Mouse (Mus musculus) bone marrow macrophage, adult 2 months (primary cell): ENCODE measurements around the gene Prkn. TPM values are rescaled to one million over a fixed set of nuclear protein-coding genes. Genes with fewer than 3 reads are reported as not detected.

ENCODE experiments used
- H3K27ac ChIP-seq: 2 replicates; pipeline ENCODE4 v1.5.1; 2012; ENCODE audit warnings: low read depth, low read length; ENCODE audit not compliant: insufficient read depth
- H3K4me1 ChIP-seq: 2 replicates; pipeline ENCODE4 v1.6.1; 2012; ENCODE audit warnings: low read length; ENCODE audit not compliant: control insufficient read depth, insufficient read depth
- H3K4me3 ChIP-seq: 2 replicates; pipeline ENCODE4 v1.5.1; 2012; ENCODE audit warnings: mild to moderate bottlenecking, low read length, moderate library complexity; ENCODE audit not compliant: insufficient read depth
- CTCF ChIP-seq: IDR thresholded peaks from 2 replicates; pipeline ENCODE4 v1.5.1; 2012; ENCODE audit warnings: low read depth, mild to moderate bottlenecking, low read length, moderate library complexity
- POLR2A ChIP-seq: IDR thresholded peaks from 2 replicates; pipeline ENCODE4 v1.6.1; 2012; ENCODE audit warnings: mild to moderate bottlenecking, low read depth, low read length, borderline replicate concordance
- polyA plus RNA-seq: library from polyadenylated mRNA; stranded (reverse); fragments of >200 nt; gene quantifications from 2 replicates; pipeline ENCODE4 v1.2.4, GENCODE M21; 2012; ENCODE audit not compliant: missing spikeins, insufficient read depth, insufficient read length

Prkn gene
- polyA plus RNA-seq, 1 experiment: 9.9 TPM

- Histone ChIP-seq H3K4me1 (no peaks in the 10 kb centered on the region), H3K27ac (no peak overlapping the region), H3K4me3 (no peak overlapping the region)
- TF ChIP-seq POLR2A (no peak), CTCF (no peak)
These were observed 996.9 kb downstream of the Prkn start for GRCm38 (mm10) chr17:11837121-11837520.

DNA sequence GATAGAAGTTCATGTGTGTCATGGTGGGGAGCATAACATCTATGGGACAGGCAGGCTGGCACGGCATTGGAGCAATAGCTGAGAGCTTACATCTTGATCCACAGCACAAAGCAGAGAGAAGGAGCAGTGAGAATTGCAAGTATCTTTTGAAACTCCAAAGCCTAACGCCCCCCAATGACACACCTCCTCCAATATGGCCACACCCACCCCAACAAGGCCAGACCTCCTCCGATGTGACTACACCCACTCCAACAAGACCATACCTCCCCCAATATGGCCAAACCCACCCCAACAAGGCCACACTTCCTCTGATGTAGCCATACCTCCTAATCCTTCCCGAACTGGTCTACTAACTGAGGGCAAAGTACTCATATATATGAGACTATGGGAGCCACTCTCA is 1004.3 kb downstream of the Prkn start:
- H3K4me1 ChIP-seq: no peaks in the 10 kb centered on the region
- H3K4me3 ChIP-seq: no peak overlapping the region
- H3K27ac ChIP-seq: no peak overlapping the region
- TF ChIP-seq CTCF (no peak), POLR2A (no peak)

DNA sequence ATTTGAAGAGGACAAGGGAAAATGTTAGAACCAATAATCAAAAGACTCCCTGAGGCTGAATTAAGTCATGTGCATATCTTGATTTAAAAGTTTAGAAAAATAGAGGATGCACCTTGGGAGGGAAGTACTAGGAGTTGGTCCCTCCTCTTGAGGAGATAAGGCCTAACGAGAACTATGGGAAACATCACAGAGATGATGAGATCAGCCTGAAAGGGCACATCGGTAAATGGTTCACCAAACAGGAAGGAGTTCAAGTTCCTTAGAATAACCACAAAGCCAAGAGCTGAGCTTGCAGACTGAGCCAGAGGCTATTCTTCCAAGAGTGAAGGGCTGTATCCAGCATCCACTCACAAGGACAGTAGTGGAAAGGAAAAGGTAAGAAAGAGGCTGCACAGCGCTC is 1004.8 kb downstream of the Prkn start:
- Histone ChIP-seq H3K4me3 (no peak overlapping the region), H3K27ac (no peak overlapping the region), H3K4me1 (no peaks in the 10 kb centered on the region)
- no peak for TF ChIP-seq CTCF
- no peak for TF ChIP-seq POLR2A

- Histone ChIP-seq H3K4me1 (no peaks in the 10 kb centered on the region), H3K4me3 (no peak overlapping the region), H3K27ac (no peak overlapping the region)
- TF ChIP-seq CTCF (no peak), POLR2A (no peak)
These were observed 1005.3 kb downstream of the Prkn start for GRCm38 (mm10) chr17:11845506-11845905.

DNA sequence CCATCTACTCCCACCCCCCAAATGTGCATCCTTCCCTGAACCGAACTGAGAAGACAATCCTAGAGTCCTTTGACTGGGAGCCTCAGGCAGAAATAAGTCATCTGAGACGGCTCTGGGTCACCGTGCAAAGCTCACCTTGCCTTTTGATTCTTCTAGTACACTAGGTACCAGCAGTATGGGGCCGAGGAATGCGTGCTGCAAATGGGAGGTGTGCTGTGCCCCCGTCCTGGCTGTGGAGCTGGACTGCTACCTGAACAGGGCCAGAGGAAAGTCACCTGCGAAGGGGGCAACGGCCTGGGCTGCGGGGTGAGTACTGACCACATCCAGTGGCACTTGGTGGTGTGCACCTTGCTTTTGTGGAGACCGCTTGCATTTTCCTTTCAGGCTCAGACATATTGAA is 1014.4 kb downstream of the Prkn start:
- no peak overlapping the region for H3K4me3 ChIP-seq
- no peak overlapping the region for H3K27ac ChIP-seq
- TF ChIP-seq CTCF (no peak), POLR2A (no peak)
- H3K4me1 ChIP-seq: no peaks in the 10 kb centered on the region

- no peak for TF ChIP-seq POLR2A
- TF ChIP-seq CTCF: no peak
- Histone ChIP-seq H3K4me1 (no peaks in the 10 kb centered on the region), H3K4me3 (no peak overlapping the region), H3K27ac (no peak overlapping the region)
These were observed 1018.7 kb downstream of the Prkn start for GRCm38 (mm10) chr17:11858772-11859405.

GRCm38 (mm10) chr17:11861178-11861577 is 1021.0 kb downstream of the Prkn start:
- H3K4me1 ChIP-seq: no peaks in the 10 kb centered on the region
- no peak for TF ChIP-seq CTCF
- TF ChIP-seq POLR2A: no peak
- no peak overlapping the region for H3K27ac ChIP-seq
- H3K4me3 ChIP-seq: no peak overlapping the region

DNA sequence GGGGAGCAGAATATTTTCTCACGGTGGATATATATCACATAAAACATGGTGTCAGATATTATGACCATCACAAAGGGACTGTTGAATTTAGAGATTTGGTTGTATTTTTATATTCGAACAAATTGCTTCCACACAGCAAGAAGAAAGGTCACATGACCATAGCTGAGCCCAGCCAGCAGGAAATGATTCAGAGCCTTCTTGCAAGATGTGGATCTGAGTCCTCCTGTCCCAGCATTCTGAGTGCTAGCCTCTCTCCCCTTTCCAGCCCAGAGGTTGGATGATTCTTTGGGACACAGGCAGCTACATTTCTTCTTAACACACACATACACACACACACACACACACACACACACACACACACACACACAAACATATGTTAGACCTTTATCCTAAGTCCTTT is 1022.2 kb downstream of the Prkn start:
- no peaks in the 10 kb centered on the region for H3K4me1 ChIP-seq
- no peak overlapping the region for H3K4me3 ChIP-seq
- TF ChIP-seq CTCF (no peak), POLR2A (no peak)
- no peak overlapping the region for H3K27ac ChIP-seq

GRCm38 (mm10) chr17:11863017-11863416 is 1022.8 kb downstream of the Prkn start:
- TF ChIP-seq CTCF: no peak
- TF ChIP-seq POLR2A: no peak
- no peak overlapping the region for H3K27ac ChIP-seq
- no peaks in the 10 kb centered on the region for H3K4me1 ChIP-seq
- no peak overlapping the region for H3K4me3 ChIP-seq

- Histone ChIP-seq H3K4me1 (no peaks in the 10 kb centered on the region), H3K4me3 (no peak overlapping the region), H3K27ac (no peak overlapping the region)
- TF ChIP-seq CTCF (no peak), POLR2A (no peak)
These were observed 1026.0 kb downstream of the Prkn start for GRCm38 (mm10) chr17:11866231-11866630.

DNA sequence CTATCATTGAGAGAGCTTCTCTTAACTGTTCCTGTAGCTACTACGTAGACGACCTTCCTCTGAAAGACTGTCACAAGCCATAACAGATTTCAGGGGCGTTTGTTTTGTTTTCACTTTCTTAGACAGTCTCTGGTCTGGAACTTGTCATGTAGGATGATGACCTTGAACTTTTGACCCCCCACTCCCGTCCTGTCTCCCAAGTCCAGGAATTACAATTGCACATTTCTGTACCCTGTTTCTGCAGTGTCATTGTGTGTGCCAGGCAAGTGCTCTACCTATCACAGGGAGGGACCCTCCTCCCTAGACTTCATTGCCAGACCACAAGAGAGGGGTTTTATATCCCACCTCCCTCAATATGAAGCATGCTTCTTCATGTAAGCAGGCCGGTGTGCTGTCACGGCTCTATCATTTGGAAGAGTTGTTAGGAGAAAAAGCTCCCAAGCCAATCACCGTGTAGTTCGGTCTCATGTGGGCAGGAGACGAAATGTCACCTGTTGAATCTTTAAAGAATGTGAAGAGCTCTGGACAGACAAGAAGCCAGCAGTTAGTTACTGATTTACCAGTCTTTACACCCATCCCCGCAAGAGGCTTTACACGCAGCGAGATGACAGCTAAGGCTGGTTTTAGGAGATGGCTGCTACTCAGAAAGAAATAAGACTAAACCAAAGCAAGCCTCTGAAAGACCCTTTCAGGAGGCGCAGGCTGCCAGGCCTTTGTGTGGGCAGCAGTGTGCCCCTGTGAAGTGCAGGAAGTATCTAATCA is 1027.3 kb downstream of the Prkn start:
- Histone ChIP-seq H3K4me3 (no peak overlapping the region), H3K4me1 (no peaks in the 10 kb centered on the region), H3K27ac (no peak overlapping the region)
- TF ChIP-seq CTCF (no peak), POLR2A (no peak)
